Mouse (Mus musculus) gastrocnemius, postnatal 4 days (tissue): ENCODE results near the gene Upk3b. TPM values are rescaled to one million over a fixed set of nuclear protein-coding genes. Genes with fewer than 3 reads are reported as not detected.
"Not testable (repeated sequence)": the region's sequence is repeated elsewhere in the genome, so short reads cannot be mapped to it uniquely, and the experiment has no call there.

ENCODE experiments used
- DNase-seq, 2 experiments: peaks; one replicate each; pipeline ENCODE4 v3.0.0; 2021 to 2022; ENCODE audit warnings: low spot score in 2 of 2, mixed read lengths in 2 of 2
- total RNA-seq, 2 experiments: library from RNA; stranded (reverse); gene quantifications; 2 replicates each; pipeline ENCODE4 v1.2.3; 2021

The Upk3b gene
- total RNA-seq, 2 experiments from 2014 or later = 0.10 to 0.23 TPM

DNA sequence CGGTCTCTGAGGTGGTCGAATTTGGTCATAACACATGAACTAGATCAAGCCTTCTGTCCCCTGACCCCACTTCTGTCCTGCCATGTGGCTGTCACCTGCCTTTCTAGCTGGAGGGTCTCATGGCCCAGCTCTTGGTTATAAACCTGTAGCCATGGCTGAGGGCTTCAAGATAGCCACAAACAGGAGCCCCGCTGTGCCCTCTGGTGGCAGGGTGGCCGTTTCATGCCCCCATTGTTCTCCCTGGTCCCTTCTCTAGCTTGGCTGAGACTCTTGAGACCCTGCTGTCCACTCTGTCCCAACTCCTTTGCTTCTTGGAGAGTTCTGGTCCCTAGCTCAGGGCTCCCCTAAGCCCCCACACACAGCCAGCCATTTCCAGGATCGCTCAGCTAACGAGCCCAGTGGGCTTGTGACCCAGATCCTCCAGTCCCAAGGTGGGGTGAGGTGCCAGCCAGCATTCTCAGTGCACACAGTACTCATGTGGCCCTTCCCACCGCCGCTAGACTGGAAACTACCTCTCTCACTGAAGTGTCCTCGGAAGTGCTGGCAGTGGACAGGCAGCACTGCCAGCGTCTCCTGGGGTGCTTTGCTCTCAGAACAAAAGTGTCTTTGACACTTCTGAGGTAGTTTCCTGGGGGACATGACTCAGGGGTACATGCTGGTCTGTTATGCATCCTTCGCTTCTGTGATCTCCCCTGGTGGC is 10.5 kb upstream of the Upk3b start:
- no peak for DNase-seq

DNA sequence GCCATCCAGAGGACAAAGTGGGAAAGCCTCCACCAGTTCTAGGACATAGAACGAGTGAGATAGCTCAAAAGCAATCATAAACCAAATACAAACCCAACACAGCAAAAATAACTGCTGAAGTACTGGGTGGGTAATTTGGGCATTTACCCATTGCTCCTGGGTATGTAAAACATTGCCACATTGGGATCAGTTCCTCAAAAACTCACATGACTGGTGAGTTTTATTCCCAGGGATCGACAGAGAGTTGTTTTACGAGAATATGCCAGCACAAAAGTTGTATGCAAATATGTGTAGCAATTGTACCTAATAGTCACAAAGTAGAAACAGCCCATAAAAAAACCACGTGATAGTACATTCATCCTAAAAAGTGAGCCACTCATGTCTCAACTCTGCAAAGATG is 3.4 kb upstream of the Upk3b start:
- no peak for DNase-seq

DNA sequence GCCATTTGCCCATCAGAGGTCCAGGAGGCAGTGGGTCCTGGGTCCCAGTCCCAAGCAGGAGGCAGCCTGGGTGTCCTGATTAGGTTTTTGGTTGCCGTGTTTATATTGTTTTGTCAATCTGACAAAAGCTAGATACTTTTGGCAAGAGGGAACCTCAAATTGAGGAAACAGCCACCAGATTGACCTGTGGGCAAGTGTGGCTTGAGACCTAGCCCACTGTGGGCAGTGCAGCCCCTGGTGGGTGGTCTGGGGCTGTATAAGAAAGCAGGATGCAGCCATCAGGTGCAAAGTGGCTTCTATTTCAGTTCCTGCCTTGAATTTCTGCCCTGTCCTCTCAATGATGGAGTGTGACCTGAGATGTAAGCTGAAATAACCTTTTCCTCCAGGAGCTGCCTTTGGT is 3.0 kb upstream of the Upk3b start:
- DNase-seq = no peak

DNA sequence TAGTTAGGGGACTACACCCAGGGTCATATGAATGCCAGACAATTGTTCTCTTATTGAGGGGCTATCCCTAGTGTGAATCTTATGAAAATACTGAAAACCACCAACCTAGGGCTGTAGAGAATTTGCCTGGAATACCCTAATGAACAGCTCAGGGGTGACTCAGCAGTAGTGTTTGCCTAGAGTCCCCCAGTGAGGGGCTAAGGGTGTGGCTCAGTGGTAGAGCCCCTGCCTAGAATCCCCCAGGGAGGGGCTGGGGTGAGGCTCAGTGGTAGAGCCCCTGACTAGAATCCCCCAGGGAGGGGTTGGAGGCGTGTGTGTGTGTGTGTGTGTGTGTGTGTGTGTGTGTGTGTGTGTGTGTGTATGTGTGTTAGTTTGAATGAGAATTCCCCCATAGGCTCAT is 1.6 kb upstream of the Upk3b start:
- no peak for DNase-seq

DNA sequence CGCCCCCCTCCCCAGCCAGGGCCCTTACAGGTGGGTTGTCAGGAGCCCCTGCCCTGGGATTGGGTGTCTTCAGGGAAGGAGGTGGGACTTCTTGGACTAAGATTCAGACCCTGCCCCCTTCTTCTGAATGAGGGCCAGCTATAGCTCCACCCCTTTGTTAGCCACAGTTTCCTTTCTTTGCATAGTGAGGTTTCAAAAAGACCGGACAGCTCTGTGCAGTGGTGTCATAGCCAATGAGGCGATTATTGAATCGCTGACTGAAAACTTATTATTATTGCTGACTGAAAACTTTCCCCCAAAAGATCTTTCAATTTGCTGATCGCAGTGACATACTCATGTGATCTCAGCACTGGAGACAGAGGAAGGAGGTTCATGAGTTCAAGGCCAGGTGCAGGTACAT is 1.9 kb downstream of the Upk3b start:
- DNase-seq = no peak

DNA sequence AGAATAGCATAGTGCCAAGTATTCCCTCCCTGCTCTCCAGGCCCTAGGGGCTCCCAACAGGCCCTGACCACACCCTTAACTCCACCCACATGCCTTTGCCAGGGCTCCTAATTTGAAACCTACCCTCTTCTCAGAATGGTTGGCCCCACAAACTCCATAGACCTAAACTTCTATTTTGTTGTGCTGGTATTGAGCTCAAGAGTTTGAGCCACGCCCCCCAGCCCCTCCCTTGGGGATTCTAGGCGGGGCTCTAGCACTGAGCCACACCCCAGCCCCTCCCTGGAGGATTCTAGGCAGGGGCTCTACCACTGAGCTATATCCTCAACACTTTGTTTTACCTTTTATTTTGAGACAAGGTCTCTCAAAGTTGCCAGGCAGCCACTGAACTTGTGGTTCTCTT is 3.0 kb downstream of the Upk3b start:
- no peak for DNase-seq

DNA sequence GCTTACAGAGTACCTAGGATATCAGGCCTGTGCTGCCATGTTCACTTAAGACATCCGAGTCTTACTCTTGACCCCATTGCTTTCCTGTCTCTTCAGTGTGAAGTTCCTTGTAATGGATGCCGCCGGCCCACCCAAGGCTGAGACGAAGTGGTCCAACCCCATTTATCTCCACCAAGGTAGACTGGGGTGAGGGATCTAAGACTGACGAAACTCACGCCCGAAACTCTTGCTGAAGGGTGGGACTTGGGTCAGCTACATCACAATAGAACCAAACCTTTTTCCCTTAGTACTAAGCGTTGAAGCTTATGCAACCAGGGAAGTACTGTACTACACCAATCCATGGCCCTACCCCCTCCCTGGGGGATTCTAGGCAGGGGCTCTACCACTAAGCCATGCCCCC is 3.4 kb downstream of the Upk3b start:
- no peak for DNase-seq

DNA sequence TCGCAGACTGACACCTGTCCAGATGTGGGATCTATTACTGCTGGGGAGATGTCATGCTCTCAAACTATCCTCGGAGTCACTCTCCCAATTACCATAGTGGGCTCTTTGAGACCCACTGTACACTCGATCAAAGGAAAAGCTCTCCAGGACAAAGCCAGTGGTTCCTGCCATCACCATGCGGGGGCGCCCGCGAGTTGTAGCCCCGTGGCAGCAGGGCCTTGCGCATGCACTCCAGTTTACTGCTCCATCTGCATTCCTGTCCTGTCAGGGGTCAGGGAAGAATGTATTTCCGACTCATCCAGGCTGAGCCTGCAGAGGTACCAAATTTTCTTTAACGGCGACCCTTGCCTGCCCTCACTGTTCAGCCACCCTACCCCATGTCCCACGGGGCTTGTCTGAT is 6.6 kb downstream of the Upk3b start:
- DNase-seq = no peak

DNA sequence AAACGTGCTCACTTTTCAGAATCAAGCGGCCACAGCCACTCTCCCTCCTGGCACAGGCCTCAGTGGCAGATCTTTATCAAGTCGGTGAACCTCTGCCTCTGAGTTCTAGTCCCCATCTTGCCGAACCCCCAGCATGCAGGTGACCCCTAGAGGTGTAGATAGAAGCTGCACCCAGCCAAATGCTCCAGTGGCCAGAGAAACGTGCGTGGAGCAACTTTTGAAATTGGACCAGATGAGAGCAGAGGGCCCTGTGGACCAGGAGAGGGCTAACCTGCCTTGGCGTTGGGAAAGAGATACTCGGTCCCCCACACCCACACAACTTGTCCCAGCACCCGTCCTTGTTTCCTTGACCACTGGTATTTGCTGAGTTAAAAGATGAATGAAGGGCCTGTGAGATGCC is 7.1 kb downstream of the Upk3b start:
- DNase-seq = no peak

DNA sequence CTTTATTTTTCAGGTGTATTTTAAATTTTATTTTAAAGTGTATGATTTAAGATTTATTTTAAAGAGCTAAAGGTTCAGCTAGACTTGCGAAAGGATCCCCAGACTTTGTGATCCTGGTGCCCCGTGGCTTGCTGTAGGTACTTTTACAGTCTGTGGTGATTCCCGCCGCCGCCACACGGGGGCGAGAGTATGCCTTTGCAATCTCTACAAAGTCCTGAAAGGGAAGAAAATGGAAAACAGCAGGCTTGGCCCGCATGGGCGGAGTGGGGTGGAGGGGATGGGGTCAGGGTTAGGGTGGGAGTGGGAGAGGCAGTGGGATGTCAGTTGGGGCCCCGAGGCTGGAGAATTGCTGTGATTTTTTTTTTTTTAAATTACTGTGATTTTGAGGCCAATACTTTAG is 7.7 kb downstream of the Upk3b start:
- DNase-seq = peak; percentile 73 to 85

DNA sequence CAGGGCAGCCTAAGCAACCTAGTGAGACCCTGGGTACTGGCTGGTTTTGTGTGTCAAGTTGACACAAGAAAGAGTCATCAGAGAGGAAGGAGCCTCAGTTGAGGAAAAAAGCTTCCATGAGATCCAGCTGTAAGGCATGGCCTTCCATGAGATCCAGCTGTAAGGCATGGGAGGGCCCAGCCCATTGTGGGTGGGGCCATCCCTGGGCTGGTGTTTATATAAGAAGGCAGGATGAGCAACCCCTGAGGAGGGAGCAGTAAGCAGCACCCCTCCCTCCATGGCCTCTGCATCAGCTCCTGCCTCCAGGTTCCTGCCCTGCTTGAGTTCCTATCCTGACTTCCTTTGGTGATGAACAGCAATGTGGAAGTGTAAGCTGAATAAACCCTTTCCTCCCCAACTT is 10.2 kb downstream of the Upk3b start:
- not testable (repeated sequence) for DNase-seq

DNA sequence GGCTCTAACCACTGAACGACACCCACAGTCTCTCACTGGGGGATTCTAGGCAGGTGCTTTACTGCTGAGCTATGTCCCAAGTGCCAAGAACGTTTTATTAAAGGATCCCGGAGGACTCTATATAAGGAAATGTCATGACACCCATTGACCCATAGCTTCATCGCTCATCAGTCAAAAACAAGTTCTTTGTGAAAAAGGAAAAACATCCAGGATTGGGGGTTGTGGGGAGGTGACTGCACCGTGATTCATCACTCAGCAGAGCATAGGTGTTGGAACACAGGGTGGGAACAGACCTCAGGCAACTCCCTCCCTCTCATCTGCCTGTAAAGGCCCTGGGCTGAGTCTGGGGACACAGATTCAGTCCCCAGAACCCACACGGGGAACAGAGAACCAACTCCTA is 11.6 kb downstream of the Upk3b start:
- DNase-seq = no peak

DNA sequence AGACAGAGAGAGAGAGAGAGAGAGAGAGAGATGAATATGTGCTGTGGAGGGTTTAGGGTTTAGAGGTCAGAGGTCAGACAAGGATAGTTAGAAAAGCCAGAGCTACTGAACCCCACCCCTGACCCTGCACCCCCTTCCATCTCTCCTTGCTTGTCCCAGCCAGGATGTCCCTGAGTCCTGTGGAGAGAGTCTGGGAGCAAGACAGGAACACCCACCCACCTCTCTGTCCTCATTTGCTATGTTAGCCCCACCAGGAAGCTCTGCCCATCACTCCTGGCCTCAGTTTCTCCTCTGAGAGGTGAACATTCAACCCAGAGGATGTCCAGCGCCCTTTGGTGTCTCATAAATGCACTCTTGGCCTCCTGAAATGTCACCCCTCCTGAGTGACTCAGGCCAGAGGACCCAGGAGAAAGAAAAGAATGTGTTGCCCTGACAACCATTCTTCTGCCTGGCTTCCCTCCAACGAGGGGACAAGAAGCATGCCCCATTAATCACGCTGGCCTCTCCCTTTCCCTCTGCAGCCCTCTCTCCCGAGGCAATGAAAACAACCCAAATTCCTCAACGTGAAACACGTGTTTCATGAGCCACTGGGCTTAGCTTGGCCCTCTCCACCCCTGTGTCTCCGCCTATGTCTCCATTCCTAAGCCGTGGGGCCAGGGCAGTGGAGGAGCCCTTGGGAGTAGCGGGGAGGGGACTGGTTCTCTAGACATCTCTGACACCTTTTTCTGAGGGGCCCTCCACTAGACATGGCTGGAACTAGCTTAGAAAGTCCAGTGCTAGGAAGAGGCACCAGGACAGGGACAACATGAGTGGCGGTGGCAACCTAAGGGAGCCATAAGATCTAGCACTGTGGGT is 13.2 kb downstream of the Upk3b start:
- peak in 1 of 2 experiments; percentile 38 for DNase-seq

DNA sequence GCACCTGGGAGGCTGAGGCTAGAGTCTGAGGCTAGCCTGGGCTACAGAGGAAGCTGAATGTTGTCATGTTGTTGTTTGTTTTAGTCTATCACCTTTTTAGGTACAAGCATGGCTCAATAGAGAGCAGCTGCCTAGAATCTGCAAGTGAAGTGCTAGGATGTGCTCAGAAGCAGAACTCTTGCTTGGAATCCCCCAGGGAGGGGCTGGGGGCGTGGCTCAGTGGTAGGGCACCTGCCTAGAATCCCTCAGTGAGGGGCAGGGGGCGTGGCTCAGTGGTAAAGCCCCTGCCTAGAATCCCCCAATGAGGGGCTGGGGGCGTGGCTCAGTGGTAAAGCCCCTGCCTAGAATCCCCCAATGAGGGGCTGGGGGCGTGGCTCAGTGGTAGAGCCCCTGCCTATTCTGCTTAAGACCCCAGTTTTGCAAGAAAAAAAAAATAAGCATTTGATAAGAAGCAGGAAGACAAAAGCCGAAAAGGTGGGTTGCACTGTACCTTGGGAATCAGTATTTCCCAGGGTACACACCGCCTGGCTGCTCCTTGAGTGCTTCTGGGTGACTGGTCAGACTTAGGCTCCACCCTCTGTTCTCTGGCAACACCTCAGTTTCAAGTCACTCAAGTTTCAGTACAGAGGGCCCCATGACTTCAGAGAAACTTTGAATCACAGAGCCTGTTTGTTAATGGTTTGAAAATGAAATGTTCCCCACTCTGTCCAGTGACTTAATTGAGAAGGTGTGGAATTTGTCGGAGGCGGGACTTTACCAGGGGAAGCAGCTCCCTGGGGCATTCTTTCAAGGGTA is 14.8 kb downstream of the Upk3b start:
- no peak for DNase-seq

DNA sequence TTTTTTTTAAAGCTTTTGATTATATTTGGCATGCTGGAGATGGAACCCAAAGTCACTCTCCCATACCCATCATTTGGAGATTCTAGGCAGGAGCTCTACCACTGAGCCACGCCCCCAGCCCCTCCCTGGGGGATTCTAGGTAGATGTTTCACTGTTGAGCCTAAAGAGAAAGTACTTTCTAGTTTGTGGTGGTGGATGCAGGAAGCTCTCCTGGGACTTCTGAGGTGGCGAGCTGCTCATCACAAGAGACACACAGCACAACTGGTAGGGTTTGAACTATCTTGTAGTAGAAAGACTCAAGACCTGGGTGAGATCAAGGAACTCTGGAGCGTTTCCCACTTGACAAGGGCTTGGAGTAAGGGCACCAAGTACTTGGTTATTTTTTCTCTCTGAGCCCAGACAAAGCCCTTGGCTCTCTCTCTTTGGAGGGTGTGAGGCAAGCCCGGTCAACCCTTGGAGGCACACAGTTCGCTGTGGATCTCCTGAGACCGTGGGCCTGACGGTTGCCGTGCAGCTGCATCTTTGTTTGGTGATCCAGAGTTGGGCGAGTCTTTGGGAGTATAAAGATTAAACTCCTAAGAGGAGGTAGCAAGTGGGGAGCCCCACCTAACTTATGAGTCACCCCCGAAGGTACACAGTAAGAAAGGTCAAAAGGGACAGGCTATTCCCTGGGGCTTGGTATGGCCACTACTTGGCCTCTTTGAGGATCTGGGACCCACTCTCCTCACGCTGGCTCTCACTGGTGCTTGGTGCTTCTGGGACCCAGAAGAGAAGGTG is 16.2 kb downstream of the Upk3b start, which contains the start of gene Upk3bl:
TSS of gene Upk3bl (plus strand) at position 192 of the 777 bp plus-strand sequence.
- DNase-seq = no peak

DNA sequence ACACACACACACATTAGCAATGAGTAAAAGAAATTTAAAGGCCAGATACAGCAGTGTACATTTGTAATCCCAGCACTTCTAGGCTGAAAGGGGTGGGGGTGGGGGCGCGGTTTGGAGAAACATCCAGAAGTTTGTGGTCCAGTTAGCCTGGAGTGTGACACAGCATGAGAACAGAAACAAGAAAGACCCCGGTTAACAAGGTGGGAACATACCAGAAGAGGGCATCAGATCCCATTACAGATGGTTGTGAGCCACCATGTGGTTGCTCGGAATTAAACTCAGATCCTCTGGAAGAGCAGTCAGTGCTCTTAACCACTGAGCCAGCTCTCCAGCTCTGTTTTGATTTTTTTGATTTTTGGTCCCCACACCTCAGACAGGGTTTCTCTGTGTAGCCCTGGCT is 17.8 kb downstream of the Upk3b start:
- no peak for DNase-seq

DNA sequence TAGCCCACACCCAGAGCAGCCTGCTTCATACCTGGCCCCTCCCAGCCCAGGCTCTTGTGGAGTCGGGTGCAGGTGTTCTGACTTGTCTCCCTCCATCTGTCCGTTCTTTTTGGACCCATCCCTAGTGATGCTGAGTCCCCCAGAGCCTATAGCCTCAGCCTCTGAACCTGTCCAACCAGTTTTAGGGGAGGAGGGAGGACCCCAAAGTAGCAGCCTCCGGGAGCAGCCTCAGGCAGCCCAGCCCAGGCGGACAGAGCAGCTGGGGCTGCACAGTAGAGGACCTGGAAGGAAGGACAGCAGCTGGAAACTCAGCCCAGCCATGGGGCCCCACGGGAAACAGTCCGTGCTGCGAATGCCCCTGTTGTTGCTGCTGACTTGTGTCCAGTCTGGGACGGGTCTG is 18.8 kb downstream of the Upk3b start:
- DNase-seq = no peak

DNA sequence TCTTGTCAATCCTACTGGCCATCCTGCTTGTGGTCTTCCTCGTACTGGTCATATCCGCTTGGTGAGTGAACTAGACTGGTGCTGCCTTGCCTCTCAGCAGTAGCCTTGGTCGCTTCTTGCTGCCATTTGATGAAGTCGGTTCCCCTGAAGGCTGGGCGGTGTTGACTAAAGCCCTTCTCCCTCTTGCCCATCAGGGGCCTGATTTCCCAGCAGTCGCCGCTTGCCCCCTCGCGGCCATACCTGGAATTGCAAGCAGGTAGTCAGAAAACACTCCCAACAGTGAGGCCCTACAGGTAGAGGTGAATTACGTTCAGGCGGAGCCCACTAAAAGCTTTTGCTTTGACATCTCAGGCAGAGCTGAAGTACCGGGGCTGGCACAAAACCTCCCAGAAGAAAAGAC is 23.3 kb downstream of the Upk3b start:
- DNase-seq = peak; percentile 68 to 77

DNA sequence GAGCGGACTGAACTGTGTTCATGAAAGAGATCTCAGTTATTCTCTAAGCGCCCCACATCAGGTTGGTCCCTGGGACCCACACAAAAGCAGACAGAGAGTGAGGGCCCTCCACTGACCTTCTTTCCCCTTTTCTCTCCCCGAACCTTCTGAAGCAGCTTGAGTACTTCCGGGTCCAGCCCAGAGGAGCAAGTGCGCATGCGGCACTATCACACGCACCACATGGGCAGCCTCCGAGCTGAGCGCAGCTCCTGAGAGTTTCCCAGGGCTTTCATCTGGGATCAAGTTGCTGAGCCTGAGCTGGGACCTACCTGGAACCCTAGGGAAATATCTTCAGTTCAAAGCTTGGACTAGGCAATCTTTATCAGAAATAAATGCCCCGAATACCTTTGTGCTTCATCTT is 25.6 kb downstream of the Upk3b start:
- no peak for DNase-seq

DNA sequence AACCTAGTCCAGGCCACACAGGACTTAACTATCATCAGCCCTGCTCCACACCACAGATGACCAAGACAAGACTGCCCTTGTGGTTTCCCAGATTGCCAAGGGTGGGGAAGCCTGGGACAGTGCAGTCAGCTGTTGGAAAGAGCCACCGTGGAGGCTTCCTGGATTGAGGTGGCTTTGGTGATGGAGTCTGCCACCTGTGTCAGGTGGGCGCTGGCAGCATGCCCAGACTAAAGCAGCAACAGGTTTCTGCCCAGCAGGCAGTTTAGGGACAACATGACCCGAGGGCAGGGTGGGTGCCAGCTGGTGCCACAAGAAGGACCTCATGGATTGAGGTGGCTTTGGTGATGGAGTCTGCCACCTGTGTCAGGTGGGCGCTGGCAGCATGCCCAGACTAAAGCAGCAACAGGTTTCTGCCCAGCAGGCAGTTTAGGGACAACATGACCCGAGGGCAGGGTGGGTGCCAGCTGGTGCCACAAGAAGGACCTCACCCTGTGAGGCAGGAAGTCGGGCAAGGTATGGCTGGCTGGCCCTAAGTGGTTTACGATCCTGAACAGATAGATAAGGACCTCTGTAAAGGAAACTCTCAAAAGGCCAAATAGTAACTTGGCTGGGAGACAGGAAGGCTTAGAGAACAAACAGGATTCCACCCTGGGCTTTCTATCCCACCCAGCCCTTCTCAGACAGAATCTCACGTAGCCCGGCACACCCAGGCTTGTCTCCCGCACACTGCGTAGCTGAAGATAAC is 28.3 kb downstream of the Upk3b start:
- DNase-seq = not testable (repeated sequence)
